Mouse (Mus musculus) midbrain, embryonic 13.5 days (tissue): ENCODE measurements around the gene Tbx2. TPM values are rescaled to one million over a fixed set of nuclear protein-coding genes. Genes with fewer than 3 reads are reported as not detected.

Experiments used
- ATAC-seq: fragments of 200-750 bp; cut with Nextera tagmentation; 2 replicates; pipeline ENCODE4 v1.8.0; 2017; ENCODE audit warnings: mild to moderate bottlenecking, moderate TSS enrichment, moderate library complexity
- H3K27ac ChIP-seq: fragments of 300-500 bp; sonication (generic); 2 replicates; pipeline ENCODE4 v1.5.1; 2015; ENCODE audit warnings: inconsistent platforms, mild to moderate bottlenecking, moderate library complexity
- H3K27me3 ChIP-seq: fragments of 300-500 bp; sonication (generic); 2 replicates; pipeline ENCODE4 v1.6.1; 2015; ENCODE audit warnings: mild to moderate bottlenecking, inconsistent platforms
- H3K36me3 ChIP-seq: fragments of 300-500 bp; sonication (generic); 2 replicates; pipeline ENCODE4 v1.6.1; 2015; ENCODE audit warnings: mild to moderate bottlenecking, inconsistent platforms
- H3K4me1 ChIP-seq: fragments of 300-500 bp; sonication (generic); replicated peaks from 2 replicates; pipeline ENCODE4 v1.6.1; 2015; ENCODE audit warnings: inconsistent platforms
- H3K4me2 ChIP-seq: fragments of 300-500 bp; sonication (generic); replicated peaks from 2 replicates; pipeline ENCODE4 v1.6.1; 2015; ENCODE audit warnings: moderate library complexity, mild to moderate bottlenecking, inconsistent platforms
- H3K4me3 ChIP-seq: fragments of 300-500 bp; sonication (generic); replicated peaks from 2 replicates; pipeline ENCODE4 v1.5.1; 2015; ENCODE audit warnings: mild to moderate bottlenecking, inconsistent platforms
- H3K9ac ChIP-seq: fragments of 300-500 bp; sonication (generic); replicated peaks from 2 replicates; pipeline ENCODE4 v1.6.1; 2015; ENCODE audit warnings: mild to moderate bottlenecking, inconsistent platforms
- H3K9me3 ChIP-seq: fragments of 300-500 bp; sonication (generic); 2 replicates; pipeline ENCODE4 v1.6.1; 2016; ENCODE audit warnings: mild to moderate bottlenecking, inconsistent platforms
- WGBS: fragments of 180-500 bp; shearing (Covaris S2); methylation state at CpG from one replicate; pipeline ENCODE4 v1.1.7; 2015; 5-methylcytosine and 5-hydroxymethylcytosine counted together
- polyA plus RNA-seq: library from polyadenylated mRNA; unstranded; fragments of >200 nt; fragmentation: Nextera tagmentation; extraction: Ambion mirVana; gene quantifications from 2 replicates; pipeline ENCODE4 v1.2.1, GENCODE M21; 2015

Gene Tbx2
- polyA plus RNA-seq, 1 experiment from 2014 or later, result 0.57 TPM

GRCm38 (mm10) chr11:85811229-85811628, 21.1 kb upstream of the Tbx2 start:
- Histone ChIP-seq H3K4me2 (no peak overlapping the region), H3K27me3 (0 out of 2 replicates have a peak, but pooled peaks cover 9% of the 10 kb centered on the region), H3K4me3 (no peak overlapping the region), H3K27ac (no peak overlapping the region), H3K9me3 (no peaks in the 10 kb centered on the region), H3K36me3 (no peaks in the 10 kb centered on the region), H3K9ac (no peak overlapping the region), H3K4me1 (no peaks in the 10 kb centered on the region)
- 86% methylated on average over 4 of the region's 4 CpGs for WGBS
- no peak for ATAC-seq

- Histone ChIP-seq H3K4me1 (no peaks in the 10 kb centered on the region), H3K9me3 (no peaks in the 10 kb centered on the region), H3K27me3 (0 out of 2 replicates have a peak, but pooled peaks cover 9% of the 10 kb centered on the region), H3K9ac (no peak overlapping the region), H3K4me2 (no peak overlapping the region), H3K27ac (no peak overlapping the region), H3K4me3 (no peak overlapping the region), H3K36me3 (no peaks in the 10 kb centered on the region)
- 92% methylated on average over 5 of the region's 5 CpGs for WGBS
- no peak for ATAC-seq
These were observed 20.7 kb upstream of the Tbx2 start for GRCm38 (mm10) chr11:85811676-85812075.

GRCm38 (mm10) chr11:85812201-85812966, 20.0 kb upstream of the Tbx2 start:
- 0 out of 2 replicates have a peak, but pooled peaks cover 9% of the 10 kb centered on the region for H3K27me3 ChIP-seq
- no peaks in the 10 kb centered on the region for H3K9me3 ChIP-seq
- no peak for ATAC-seq
- H3K4me3 ChIP-seq, result no peak overlapping the region
- WGBS, result 90% methylated on average over 12 of the region's 12 CpGs
- no peaks in the 10 kb centered on the region for H3K4me1 ChIP-seq
- H3K27ac ChIP-seq, result no peak overlapping the region
- no peaks in the 10 kb centered on the region for H3K36me3 ChIP-seq
- H3K9ac ChIP-seq, result no peak overlapping the region
- H3K4me2 ChIP-seq, result no peak overlapping the region

- ATAC-seq, result no peak
- no peaks in the 10 kb centered on the region; the same call in 1 of the 2 replicates for H3K4me1 ChIP-seq
- no peaks in the 10 kb centered on the region for H3K36me3 ChIP-seq
- H3K4me2 ChIP-seq, result no peak overlapping the region
- 39% methylated on average over 4 of the region's 4 CpGs for WGBS
- 0 out of 2 replicates have a peak, but pooled peaks cover 9% of the 10 kb centered on the region for H3K27me3 ChIP-seq
- H3K27ac ChIP-seq, result no peak overlapping the region
- H3K4me3 ChIP-seq, result no peak overlapping the region
- no peaks in the 10 kb centered on the region for H3K9me3 ChIP-seq
- H3K9ac ChIP-seq, result no peak overlapping the region
These were observed 17.7 kb upstream of the Tbx2 start for GRCm38 (mm10) chr11:85814678-85815077.

- WGBS, result 90% methylated on average over 5 of the region's 5 CpGs
These were observed 15.9 kb upstream of the Tbx2 start for GRCm38 (mm10) chr11:85816471-85816870.

GRCm38 (mm10) chr11:85818401-85818800, 13.9 kb upstream of the Tbx2 start:
- Histone ChIP-seq H3K9ac (no peak overlapping the region), H3K36me3 (no peaks in the 10 kb centered on the region), H3K27ac (no peak overlapping the region), H3K4me2 (no peak overlapping the region), H3K4me1 (no peaks in the 10 kb centered on the region; the same call in 1 of the 2 replicates), H3K9me3 (no peaks in the 10 kb centered on the region), H3K27me3 (peaks cover 32% of the 10 kb centered on the region; the same call in 1 of the 2 replicates), H3K4me3 (no peak overlapping the region)
- WGBS, result 71% methylated on average over 3 of the region's 3 CpGs
- no peak for ATAC-seq

More at GRCm38 (mm10) chr11:85816471-85816870, 15.9 kb upstream of the Tbx2 start:
- peaks cover 19% of the 10 kb centered on the region; the same call in 1 of the 2 replicates for H3K27me3 ChIP-seq
- H3K4me2 ChIP-seq, result no peak overlapping the region
- ATAC-seq, result no peak
- no peak overlapping the region for H3K9ac ChIP-seq
- no peak overlapping the region for H3K27ac ChIP-seq
- no peaks in the 10 kb centered on the region for H3K9me3 ChIP-seq
- no peaks in the 10 kb centered on the region for H3K36me3 ChIP-seq
- no peaks in the 10 kb centered on the region; the same call in 1 of the 2 replicates for H3K4me1 ChIP-seq
- no peak overlapping the region for H3K4me3 ChIP-seq

GRCm38 (mm10) chr11:85820959-85821358, 11.4 kb upstream of the Tbx2 start:
- no peaks in the 10 kb centered on the region for H3K9me3 ChIP-seq
- H3K4me1 ChIP-seq, result no peaks in the 10 kb centered on the region; the same call in 1 of the 2 replicates
- no peak for ATAC-seq
- no peaks in the 10 kb centered on the region for H3K36me3 ChIP-seq
- H3K9ac ChIP-seq, result no peak overlapping the region
- peaks cover 53% of the 10 kb centered on the region for H3K27me3 ChIP-seq
- no peak overlapping the region for H3K4me2 ChIP-seq
- no peak overlapping the region for H3K4me3 ChIP-seq
- H3K27ac ChIP-seq, result no peak overlapping the region
- WGBS, result 83% methylated on average over 3 of the region's 3 CpGs

GRCm38 (mm10) chr11:85821659-85822058, 10.7 kb upstream of the Tbx2 start:
- WGBS, result 76% methylated on average over 9 of the region's 9 CpGs
- Histone ChIP-seq H3K9me3 (no peaks in the 10 kb centered on the region), H3K4me2 (no peak overlapping the region), H3K9ac (no peak overlapping the region), H3K4me3 (no peak overlapping the region), H3K36me3 (no peaks in the 10 kb centered on the region), H3K27ac (no peak overlapping the region), H3K27me3 (peaks cover 59% of the 10 kb centered on the region), H3K4me1 (no peaks in the 10 kb centered on the region; the same call in 1 of the 2 replicates)
- no peak for ATAC-seq

- H3K36me3 ChIP-seq, result no peaks in the 10 kb centered on the region
- peaks cover 74% of the 10 kb centered on the region for H3K27me3 ChIP-seq
- H3K27ac ChIP-seq, result no peak overlapping the region
- H3K9me3 ChIP-seq, result no peaks in the 10 kb centered on the region
- H3K4me3 ChIP-seq, result no peak overlapping the region
- WGBS, result 11% methylated on average over 6 of the region's 6 CpGs
- H3K4me2 ChIP-seq, result no peak overlapping the region
- peaks cover 5% of the 10 kb centered on the region; the same call in 1 of the 2 replicates for H3K4me1 ChIP-seq
- no peak overlapping the region for H3K9ac ChIP-seq
- ATAC-seq, result peak; percentile 60; the same call in 1 of the 2 replicates
These were observed 9.2 kb upstream of the Tbx2 start for GRCm38 (mm10) chr11:85823181-85823580.

- peaks cover 5% of the 10 kb centered on the region; the same call in 1 of the 2 replicates for H3K4me1 ChIP-seq
- whole genome bisulfite sequencing, result 93% methylated on average over 4 of the region's 4 CpGs
- H3K9me3 ChIP-seq, result no peaks in the 10 kb centered on the region
- ATAC-seq, result no peak
- no peak overlapping the region for H3K4me3 ChIP-seq
- H3K9ac ChIP-seq, result no peak overlapping the region
- H3K27ac ChIP-seq, result no peak overlapping the region
- H3K36me3 ChIP-seq, result no peaks in the 10 kb centered on the region
- H3K4me2 ChIP-seq, result no peak overlapping the region
- H3K27me3 ChIP-seq, result peaks cover 80% of the 10 kb centered on the region
These were observed 8.6 kb upstream of the Tbx2 start for GRCm38 (mm10) chr11:85823794-85824193.

- no peak overlapping the region for H3K27ac ChIP-seq
- H3K36me3 ChIP-seq, result no peaks in the 10 kb centered on the region
- H3K9me3 ChIP-seq, result no peaks in the 10 kb centered on the region
- no peak overlapping the region for H3K4me2 ChIP-seq
- H3K4me3 ChIP-seq, result no peak overlapping the region
- H3K9ac ChIP-seq, result no peak overlapping the region
- peaks cover 93% of the 10 kb centered on the region for H3K27me3 ChIP-seq
- peaks cover 17% of the 10 kb centered on the region for H3K4me1 ChIP-seq
- WGBS, result 66% methylated on average over 10 of the region's 10 CpGs
- ATAC-seq, result no peak
These were observed 7.3 kb upstream of the Tbx2 start for GRCm38 (mm10) chr11:85825031-85825430.

GRCm38 (mm10) chr11:85825823-85826222, 6.5 kb upstream of the Tbx2 start:
- Histone ChIP-seq H3K9ac (no peak overlapping the region), H3K9me3 (no peaks in the 10 kb centered on the region), H3K4me2 (no peak overlapping the region), H3K27me3 (peaks cover 96% of the 10 kb centered on the region), H3K36me3 (no peaks in the 10 kb centered on the region), H3K27ac (no peak overlapping the region), H3K4me1 (peaks cover 23% of the 10 kb centered on the region), H3K4me3 (no peak overlapping the region)
- no peak for ATAC-seq
- WGBS, result 85% methylated on average over 7 of the region's 7 CpGs
